Mouse (Mus musculus) adrenal gland, adult 18-20 months (tissue): ENCODE measurements around the gene Olfr819. TPM values are rescaled to one million over a fixed set of nuclear protein-coding genes. Genes with fewer than 3 reads are reported as not detected.
"Not testable (repeated sequence)": the region's sequence is repeated elsewhere in the genome, so short reads cannot be mapped to it uniquely, and the experiment has no call there.

Source experiments
- DNase-seq, 2 experiments: peaks; one replicate each; pipeline ENCODE4 v3.0.0; 2021 to 2022; ENCODE audit warnings: low spot score in 2 of 2
- long read RNA-seq, 2 experiments: library from polyadenylated mRNA; stranded (forward); transcript quantifications; one replicate each; pipeline ENCODE4 v2.0.0; 2021
- total RNA-seq, 2 experiments: library from RNA; stranded (reverse); gene quantifications; 1 replicate in 1 of 2; 2 replicates in 1 of 2; pipeline ENCODE4 v1.2.3; 2021

Olfr819 gene
- total RNA-seq = not detected
- long read RNA-seq, experiment 1 = 0 reads
- long read RNA-seq, experiment 2 = 0 reads

DNA sequence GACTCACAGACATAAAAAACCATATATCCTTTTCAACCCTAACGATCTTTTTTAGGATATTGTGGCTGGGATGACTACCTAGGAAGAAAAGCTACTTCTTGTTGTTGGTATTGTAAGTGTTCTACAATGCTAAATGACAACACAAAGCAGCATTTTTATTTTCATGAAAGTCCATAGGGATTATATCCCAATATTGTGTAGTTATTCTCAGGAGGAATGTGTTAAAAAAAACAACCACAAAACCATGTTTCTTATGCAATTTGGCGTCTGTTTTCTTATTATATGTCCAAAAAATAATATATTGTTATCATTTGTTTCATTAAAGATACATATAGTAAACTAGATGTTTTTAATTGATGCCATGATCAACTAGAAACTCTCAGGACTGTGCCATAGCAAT is at the start of gene Olfr819:
Gene Olfr819, minus strand, starts transcription at position 101 of the 400 bp plus-strand sequence.
- DNase-seq = not testable (repeated sequence)

DNA sequence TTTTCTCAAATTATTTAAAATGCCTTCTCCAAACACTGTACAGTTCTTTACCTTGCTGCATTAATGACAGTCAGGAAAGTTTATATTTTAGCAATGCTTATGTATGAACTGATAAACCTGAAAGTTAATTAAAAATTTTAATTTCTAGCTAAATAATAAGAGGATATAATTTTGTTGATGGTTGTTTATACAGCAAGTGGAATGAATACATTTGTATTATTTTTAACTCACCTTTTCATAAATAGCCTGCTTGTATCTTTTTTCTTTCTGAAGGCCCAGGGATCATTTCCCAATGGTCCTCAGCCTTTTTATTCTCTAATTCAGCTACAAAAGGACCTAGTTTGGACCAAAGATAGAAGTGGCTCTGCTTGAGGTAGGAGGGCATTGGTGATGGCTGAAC is 45.3 kb upstream of the Olfr819 start, which contains the start of gene Olfr820:
Gene Olfr820, plus strand, starts transcription at position 301 of the 400 bp plus-strand sequence.
- DNase-seq = no peak

DNA sequence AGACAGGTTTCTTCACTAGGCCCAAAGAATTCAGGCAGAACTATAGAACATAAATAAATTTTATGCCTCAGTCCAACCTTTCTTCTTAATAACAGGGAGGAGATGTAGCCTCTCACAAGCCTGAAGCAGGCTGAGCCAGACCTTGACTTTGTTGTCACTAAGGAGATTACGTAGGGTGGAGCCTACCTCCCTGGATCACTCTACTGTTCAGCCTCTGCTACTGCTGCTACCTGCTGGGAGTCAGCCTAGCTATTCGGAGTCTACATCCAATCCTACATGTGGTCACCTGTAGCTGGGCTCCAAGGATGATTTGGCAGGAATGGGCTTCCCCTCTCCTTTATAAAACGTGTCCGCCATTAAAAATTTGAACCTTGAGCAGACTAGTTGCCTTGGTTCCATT is 38.3 kb upstream of the Olfr819 start:
- not testable (repeated sequence) for DNase-seq

DNA sequence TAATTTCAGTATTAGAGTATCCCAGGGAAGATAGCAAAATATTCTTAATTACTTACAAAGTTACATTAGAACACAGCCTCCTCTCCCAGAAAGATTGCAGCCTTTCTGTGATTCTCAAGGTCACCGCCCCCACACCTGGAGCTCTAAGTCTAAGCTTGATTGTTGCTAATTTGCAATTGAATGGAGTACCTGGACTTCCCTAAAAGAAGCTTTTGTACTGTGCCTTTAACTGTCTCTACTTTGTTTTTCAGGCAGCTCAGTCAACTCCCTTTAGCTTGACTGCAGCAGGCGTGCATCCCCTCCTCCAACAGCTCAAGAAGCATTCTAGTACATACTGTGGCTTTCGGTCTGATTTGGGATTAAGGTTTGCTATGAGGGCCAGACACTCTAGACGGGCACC is 37.0 kb upstream of the Olfr819 start:
- DNase-seq = not testable (repeated sequence)

DNA sequence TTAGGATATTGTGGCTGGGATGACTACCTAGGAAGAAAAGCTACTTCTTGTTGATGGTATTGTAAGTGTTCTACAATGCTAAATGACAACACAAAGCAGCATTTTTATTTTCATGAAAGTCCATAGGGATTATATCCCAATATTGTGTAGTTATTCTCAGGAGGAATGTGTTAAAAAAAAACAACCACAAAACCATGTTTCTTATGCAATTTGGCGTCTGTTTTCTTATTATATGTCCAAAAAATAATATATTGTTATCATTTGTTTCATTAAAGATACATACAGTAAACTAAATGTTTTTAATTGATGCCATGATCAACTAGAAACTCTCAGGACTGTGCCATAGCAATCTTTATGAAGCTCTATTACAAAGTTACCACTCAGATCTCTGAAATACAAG is 17.9 kb upstream of the Olfr819 start, which contains the start of gene Gm10310:
Gene Gm10310, minus strand, starts transcription at position 101 of the 400 bp plus-strand sequence.
- not testable (repeated sequence) for DNase-seq

DNA sequence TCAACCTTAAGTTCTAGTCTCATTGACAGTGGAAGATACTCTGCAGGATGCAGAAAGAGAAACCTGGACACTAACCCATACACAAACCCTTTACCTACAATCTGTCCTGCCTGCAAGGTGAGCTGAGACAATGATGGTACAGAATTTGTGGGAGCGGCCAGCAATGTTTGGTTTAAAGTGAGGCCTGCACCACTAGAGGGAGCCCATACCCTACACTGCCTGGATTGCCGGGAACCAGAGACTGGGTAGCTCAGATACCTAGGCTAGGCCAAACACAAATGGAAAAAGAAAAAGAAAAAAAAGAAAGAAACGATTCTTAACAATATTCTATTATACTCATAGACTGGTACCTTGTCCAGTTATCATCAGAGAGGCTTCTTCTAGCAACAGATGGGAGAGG is 14.8 kb upstream of the Olfr819 start:
- DNase-seq = not testable (repeated sequence)

DNA sequence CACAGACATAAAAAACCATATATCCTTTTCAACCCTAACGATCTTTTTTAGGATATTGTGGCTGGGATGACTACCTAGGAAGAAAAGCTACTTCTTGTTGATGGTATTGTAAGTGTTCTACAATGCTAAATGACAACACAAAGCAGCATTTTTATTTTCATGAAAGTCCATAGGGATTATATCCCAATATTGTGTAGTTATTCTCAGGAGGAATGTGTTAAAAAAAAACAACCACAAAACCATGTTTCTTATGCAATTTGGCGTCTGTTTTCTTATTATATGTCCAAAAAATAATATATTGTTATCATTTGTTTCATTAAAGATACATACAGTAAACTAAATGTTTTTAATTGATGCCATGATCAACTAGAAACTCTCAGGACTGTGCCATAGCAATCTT is 9.0 kb upstream of the Olfr819 start, which contains the start of gene Olfr247:
Gene Olfr247, minus strand, starts transcription at position 101 of the 400 bp plus-strand sequence.
- not testable (repeated sequence) for DNase-seq

DNA sequence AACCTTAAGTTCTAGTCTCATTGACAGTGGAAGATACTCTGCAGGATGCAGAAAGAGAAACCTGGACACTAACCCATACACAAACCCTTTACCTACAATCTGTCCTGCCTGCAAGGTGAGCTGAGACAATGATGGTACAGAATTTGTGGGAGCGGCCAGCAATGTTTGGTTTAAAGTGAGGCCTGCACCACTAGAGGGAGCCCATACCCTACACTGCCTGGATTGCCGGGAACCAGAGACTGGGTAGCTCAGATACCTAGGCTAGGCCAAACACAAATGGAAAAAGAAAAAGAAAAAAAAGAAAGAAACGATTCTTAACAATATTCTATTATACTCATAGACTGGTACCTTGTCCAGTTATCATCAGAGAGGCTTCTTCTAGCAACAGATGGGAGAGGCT is 5.9 kb upstream of the Olfr819 start:
- DNase-seq = not testable (repeated sequence)

DNA sequence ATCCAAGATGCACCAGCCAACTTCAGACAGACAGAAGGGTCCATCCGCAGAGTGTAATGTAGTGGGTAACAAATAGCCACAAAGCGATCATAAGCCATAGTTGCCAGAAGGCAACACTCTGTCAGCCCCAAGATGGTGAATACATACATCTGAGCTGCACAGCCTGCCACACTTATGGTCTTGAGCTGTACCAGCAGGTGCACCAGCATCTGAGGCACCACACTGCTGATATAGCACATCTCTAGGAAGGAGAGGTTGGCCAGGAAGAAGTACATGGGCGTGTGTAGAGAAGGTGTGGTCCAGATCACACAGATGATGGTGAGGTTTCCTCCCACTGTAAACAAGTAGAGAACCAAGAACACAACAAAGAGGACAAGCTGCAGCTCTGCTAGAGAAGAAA is 834 bp downstream of the Olfr819 start:
- not testable (repeated sequence) for DNase-seq

DNA sequence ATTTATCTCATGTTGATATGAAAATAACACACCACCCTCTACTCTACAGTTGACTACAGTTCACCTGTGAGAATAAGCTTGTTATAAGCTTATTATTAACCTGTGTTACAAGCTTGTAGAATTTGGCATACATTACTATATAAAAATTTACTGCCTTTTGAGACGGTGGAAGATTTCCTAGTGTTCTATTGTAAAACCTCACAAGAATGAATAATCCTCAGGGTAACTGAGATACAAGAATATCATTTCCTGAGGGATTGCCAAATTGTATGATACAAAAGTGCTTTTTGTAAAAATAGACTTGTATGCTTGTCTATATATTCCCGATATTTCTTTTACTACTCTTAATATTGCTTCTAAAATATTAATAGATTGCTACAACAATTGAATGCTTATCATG is 18.1 kb downstream of the Olfr819 start, which contains the start of gene Olfr818:
Gene Olfr818, minus strand, starts transcription at position 101 of the 400 bp plus-strand sequence.
- DNase-seq = no peak

DNA sequence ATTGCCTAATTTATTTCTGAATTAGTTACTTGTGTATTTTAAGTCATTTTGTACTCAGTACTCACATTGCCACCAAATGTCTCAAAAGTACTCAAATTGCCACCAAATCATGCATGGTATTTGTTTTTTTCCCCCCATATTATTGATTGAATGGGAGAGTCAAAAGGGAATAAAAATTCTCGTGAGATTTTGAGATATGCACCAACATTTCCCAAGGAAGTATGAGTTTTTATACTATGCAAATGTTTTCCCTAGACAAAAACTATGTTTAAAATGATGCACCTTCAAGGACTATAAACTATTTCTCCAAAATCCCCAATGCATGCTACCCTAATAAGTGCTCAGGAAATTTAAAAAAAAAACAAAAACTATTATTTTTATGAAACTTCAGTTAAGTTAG is 51.6 kb downstream of the Olfr819 start, which contains the start of gene Olfr816:
Gene Olfr816, minus strand, starts transcription at position 101 of the 400 bp plus-strand sequence.
- DNase-seq = no peak

Other genes starting within 250 kb of the Olfr819 start
- gene Olfr805, start 237.9 kb downstream of the Olfr819 start, total RNA-seq = not detected
- gene Olfr806, start 225.3 kb downstream of the Olfr819 start, total RNA-seq = not detected
- gene Olfr807, start 209.5 kb downstream of the Olfr819 start, total RNA-seq = not detected
- gene Olfr808, start 201.8 kb downstream of the Olfr819 start, total RNA-seq = not detected
- gene Olfr809, start 192.6 kb downstream of the Olfr819 start, total RNA-seq = not detected
- gene Olfr810, start 172.3 kb downstream of the Olfr819 start, total RNA-seq = not detected
- gene Olfr811, start 162.9 kb downstream of the Olfr819 start, total RNA-seq = not detected
- not detected for gene Olfr812, start 121.2 kb downstream of the Olfr819 start, total RNA-seq
- not detected for gene Olfr813, start 111.9 kb downstream of the Olfr819 start, total RNA-seq
- gene Olfr814, start 87.4 kb downstream of the Olfr819 start, total RNA-seq = not detected
- not detected for gene Olfr815, start 61.4 kb downstream of the Olfr819 start, total RNA-seq
- gene Olfr816, start 51.7 kb downstream of the Olfr819 start, total RNA-seq = not detected
- not detected for gene Olfr818, start 18.2 kb downstream of the Olfr819 start, total RNA-seq
- gene Olfr247, start 8.9 kb upstream of the Olfr819 start, total RNA-seq = not detected
- not detected for gene Gm10310, start 17.8 kb upstream of the Olfr819 start, total RNA-seq
- gene Olfr820, start 45.4 kb upstream of the Olfr819 start, total RNA-seq = not detected
- gene Olfr821, start 63.1 kb upstream of the Olfr819 start, total RNA-seq = not detected
- not detected for gene Olfr822, start 103.9 kb upstream of the Olfr819 start, total RNA-seq
- not detected for gene Olfr823, start 148.1 kb upstream of the Olfr819 start, total RNA-seq
- not detected for gene Olfr824, start 162.7 kb upstream of the Olfr819 start, total RNA-seq
- gene Olfr825, start 199.5 kb upstream of the Olfr819 start, total RNA-seq = not detected
- gene Olfr826, start 216.9 kb upstream of the Olfr819 start, total RNA-seq = not detected
- not detected for gene Olfr827, start 247.1 kb upstream of the Olfr819 start, total RNA-seq